Mouse (Mus musculus) thymus, adult 2 months (tissue): Measurements from ENCODE around the gene Kcnmb1. TPM values are rescaled to one million over a fixed set of nuclear protein-coding genes. Genes with fewer than 3 reads are reported as not detected.

Experiments used
- DNase-seq: peaks from one replicate; pipeline ENCODE4 v3.0.0; 2021
- H3K27ac ChIP-seq: fragments of 200-500 bp; 2 replicates; pipeline ENCODE4 v1.5.1; 2012; ENCODE audit warnings: low read length, control low read depth; ENCODE audit not compliant: control insufficient read depth, insufficient read depth
- H3K27me3 ChIP-seq: fragments of 200-500 bp; 2 replicates; pipeline ENCODE4 v1.6.1; 2012; ENCODE audit warnings: mild to moderate bottlenecking, low read length, moderate library complexity, mixed read lengths; ENCODE audit not compliant: control insufficient read depth, insufficient read depth
- H3K36me3 ChIP-seq: fragments of 200-500 bp; 2 replicates; pipeline ENCODE4 v1.6.1; 2012; ENCODE audit warnings: mild to moderate bottlenecking, low read length, moderate library complexity; ENCODE audit not compliant: control insufficient read depth, insufficient read depth
- H3K4me1 ChIP-seq: fragments of 200-500 bp; replicated peaks from 2 replicates; pipeline ENCODE4 v1.6.1; 2012; ENCODE audit warnings: low read length; ENCODE audit not compliant: control insufficient read depth, insufficient read depth
- H3K4me3 ChIP-seq: fragments of 200-500 bp; 2 replicates; pipeline ENCODE4 v1.5.1; 2012; ENCODE audit warnings: mild to moderate bottlenecking, low read length, control low read depth, moderate library complexity; ENCODE audit not compliant: control insufficient read depth, insufficient read depth
- CTCF ChIP-seq: fragments of 200-500 bp; IDR thresholded peaks from 2 replicates; pipeline ENCODE4 v1.5.1; 2012; ENCODE audit warnings: mild to moderate bottlenecking, control low read depth, low read length, moderate library complexity, borderline replicate concordance; ENCODE audit not compliant: control insufficient read depth, poor library complexity, insufficient read depth; ENCODE audit errors: extremely low read depth
- POLR2A ChIP-seq: fragments of 200-500 bp; IDR thresholded peaks from 2 replicates; pipeline ENCODE4 v1.6.1; 2012; ENCODE audit warnings: mild to moderate bottlenecking, low read length, control low read depth, moderate library complexity; ENCODE audit not compliant: control insufficient read depth, poor library complexity, insufficient read depth; ENCODE audit errors: extremely low read depth
- WGBS: fragments of 180-500 bp; shearing (Covaris S2); methylation state at CpG from one replicate; pipeline ENCODE4 v1.1.7; 2018; 5-methylcytosine and 5-hydroxymethylcytosine counted together
- polyA plus RNA-seq: library from polyadenylated mRNA; depleted of rRNA; stranded (reverse); fragments of >200 nt; gene quantifications from 2 replicates; pipeline ENCODE4 v1.2.3, GENCODE M21; 2012

Kcnmb1 gene
- polyA plus RNA-seq, 1 experiment: 0.50 TPM

DNA sequence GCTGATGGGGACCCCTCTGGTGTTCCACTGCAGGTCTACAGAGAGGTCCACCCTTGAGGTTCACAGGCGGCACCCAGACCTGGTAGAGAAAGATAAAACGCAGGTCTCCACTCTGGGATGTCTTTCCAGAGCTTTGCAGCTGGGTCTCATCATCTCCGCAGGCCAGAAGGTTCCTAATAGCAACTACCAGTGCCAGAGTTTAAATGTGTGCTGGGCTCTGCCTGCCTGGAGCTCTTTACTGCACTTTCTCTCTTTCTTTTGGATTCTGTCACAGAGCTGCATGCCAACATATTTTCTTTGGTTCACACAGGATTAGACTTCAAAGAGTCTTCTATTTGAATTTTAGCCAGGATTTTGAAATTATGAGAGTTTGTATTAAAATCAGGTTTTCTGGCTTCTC is 6.4 kb downstream of the Kcnmb1 start:
- WGBS: 100% methylated on average over 3 of the region's 3 CpGs
- no peak overlapping the region for H3K4me3 ChIP-seq
- no peaks in the 10 kb centered on the region for H3K27me3 ChIP-seq
- TF ChIP-seq CTCF (no peak), POLR2A (no peak)
- H3K36me3 ChIP-seq: no peaks in the 10 kb centered on the region
- DNase-seq: no peak
- peaks cover 10% of the 10 kb centered on the region; the same call in 1 of the 2 replicates for H3K4me1 ChIP-seq
- no peak overlapping the region for H3K27ac ChIP-seq

DNA sequence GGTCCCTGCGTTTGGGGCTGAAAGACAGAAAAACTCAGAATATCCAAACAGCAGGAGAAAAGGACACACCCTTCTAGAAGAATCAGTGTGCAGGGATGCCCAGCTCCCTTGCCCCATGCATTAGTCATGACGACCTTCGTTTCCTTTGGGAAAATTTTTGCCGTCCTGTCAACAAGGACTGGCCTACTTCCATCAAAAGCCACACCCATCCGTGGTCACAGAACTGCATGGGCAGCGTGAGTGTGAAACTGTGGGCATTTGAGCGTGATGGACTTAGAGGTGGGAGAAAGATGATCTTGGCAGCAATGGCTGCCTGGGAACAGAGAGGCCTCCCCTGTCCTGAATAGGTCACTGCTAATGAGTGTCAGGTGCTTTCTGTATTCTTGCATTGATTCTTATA is 9.3 kb downstream of the Kcnmb1 start:
- no peak for DNase-seq
- H3K4me1 ChIP-seq: 0 out of 2 replicates have a peak, but pooled peaks cover 7% of the 10 kb centered on the region
- WGBS: 93% methylated on average over 7 of the region's 7 CpGs
- H3K27me3 ChIP-seq: no peaks in the 10 kb centered on the region
- TF ChIP-seq CTCF (no peak), POLR2A (no peak)
- no peak overlapping the region for H3K4me3 ChIP-seq
- H3K27ac ChIP-seq: no peak overlapping the region
- no peaks in the 10 kb centered on the region for H3K36me3 ChIP-seq

- DNase-seq: no peak
- TF ChIP-seq POLR2A (no peak), CTCF (no peak)
- 0 out of 2 replicates have a peak, but pooled peaks cover 4% of the 10 kb centered on the region for H3K4me1 ChIP-seq
- 94% methylated on average over 14 of the region's 14 CpGs for WGBS
- no peak overlapping the region for H3K27ac ChIP-seq
- no peaks in the 10 kb centered on the region for H3K36me3 ChIP-seq
- no peaks in the 10 kb centered on the region for H3K27me3 ChIP-seq
- no peak overlapping the region for H3K4me3 ChIP-seq
Measured at GRCm38 (mm10) chr11:33974341-33975040, 11.7 kb downstream of the Kcnmb1 start.

DNA sequence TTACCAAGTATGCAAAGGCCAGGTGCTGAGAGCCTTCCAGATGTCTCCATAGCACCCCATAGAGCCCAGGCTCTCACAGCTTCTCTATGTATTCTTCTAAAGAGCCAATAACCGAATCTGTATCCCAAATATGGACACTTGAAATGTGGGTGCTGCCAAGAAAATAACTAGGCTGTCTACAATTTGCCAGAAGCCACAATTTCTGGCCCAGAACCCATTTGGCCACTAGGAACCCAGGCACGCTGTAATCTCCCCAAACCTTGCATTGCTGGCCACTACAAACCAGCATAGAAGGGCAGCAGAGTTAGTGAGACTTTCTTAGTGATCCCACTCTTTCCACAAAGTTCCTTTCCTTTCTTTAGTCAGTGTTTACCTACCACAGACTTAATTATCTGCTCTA is 12.3 kb downstream of the Kcnmb1 start:
- TF ChIP-seq CTCF: no peak
- TF ChIP-seq POLR2A: no peak
- WGBS: 98% methylated on average over 2 of the region's 2 CpGs

GRCm38 (mm10) chr11:33980146-33980545 is 17.3 kb downstream of the Kcnmb1 start:
- no peaks in the 10 kb centered on the region for H3K27me3 ChIP-seq
- no peak for DNase-seq
- no peak overlapping the region for H3K4me3 ChIP-seq
- no peaks in the 10 kb centered on the region for H3K36me3 ChIP-seq
- TF ChIP-seq POLR2A (no peak), CTCF (no peak)
- no peak overlapping the region for H3K27ac ChIP-seq
- 91% methylated on average over 4 of the region's 4 CpGs for WGBS
- H3K4me1 ChIP-seq: peaks cover 3% of the 10 kb centered on the region

More for the DNA sequence above, 12.3 kb downstream of the Kcnmb1 start:
- Histone ChIP-seq H3K27me3 (no peaks in the 10 kb centered on the region), H3K27ac (no peak overlapping the region), H3K4me1 (0 out of 2 replicates have a peak, but pooled peaks cover 4% of the 10 kb centered on the region), H3K36me3 (no peaks in the 10 kb centered on the region), H3K4me3 (no peak overlapping the region)
- no peak for DNase-seq

DNA sequence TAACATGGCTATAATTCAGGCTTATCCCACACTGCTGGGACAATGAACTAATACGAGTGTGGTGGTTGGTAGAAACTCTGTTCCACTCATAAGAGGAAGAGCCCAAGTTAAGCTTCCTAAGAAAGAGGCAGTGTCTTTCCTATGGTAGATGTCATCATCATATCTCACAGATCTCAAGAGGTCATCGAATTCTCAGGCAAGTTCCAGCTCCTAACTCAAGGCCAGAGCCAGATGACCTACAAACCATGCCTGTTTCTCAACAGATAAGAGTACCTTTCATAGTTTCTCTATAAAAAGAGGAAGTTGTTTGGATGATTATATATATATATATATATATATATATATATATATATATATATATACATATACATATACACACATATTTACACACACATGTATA is 23.7 kb downstream of the Kcnmb1 start:
- no peaks in the 10 kb centered on the region for H3K27me3 ChIP-seq
- DNase-seq: no peak

GRCm38 (mm10) chr11:33990002-33990401 is 27.2 kb downstream of the Kcnmb1 start:
- H3K27me3 ChIP-seq: no peaks in the 10 kb centered on the region
- 96% methylated on average over 5 of the region's 5 CpGs for WGBS

More for the DNA sequence above, 23.7 kb downstream of the Kcnmb1 start:
- WGBS: 51% methylated on average over 2 of the region's 2 CpGs
- Histone ChIP-seq H3K27ac (no peak overlapping the region), H3K4me1 (peaks cover 7% of the 10 kb centered on the region), H3K4me3 (no peak overlapping the region), H3K36me3 (no peaks in the 10 kb centered on the region)
- no peak for TF ChIP-seq CTCF
- no peak for TF ChIP-seq POLR2A

More at GRCm38 (mm10) chr11:33990002-33990401, 27.2 kb downstream of the Kcnmb1 start:
- H3K4me1 ChIP-seq: 0 out of 2 replicates have a peak, but pooled peaks cover 5% of the 10 kb centered on the region
- H3K27ac ChIP-seq: no peak overlapping the region
- TF ChIP-seq CTCF (no peak), POLR2A (no peak)
- no peak for DNase-seq
- H3K4me3 ChIP-seq: no peak overlapping the region
- no peaks in the 10 kb centered on the region for H3K36me3 ChIP-seq
